Mouse (Mus musculus): ENCODE measurements around the gene Gpr149. TPM values are rescaled to one million over a fixed set of nuclear protein-coding genes. Genes with fewer than 3 reads are reported as not detected.

Gpr149 gene
- polyA plus RNA-seq, 1 experiment from 2014 or later, result 0.76 TPM

DNA sequence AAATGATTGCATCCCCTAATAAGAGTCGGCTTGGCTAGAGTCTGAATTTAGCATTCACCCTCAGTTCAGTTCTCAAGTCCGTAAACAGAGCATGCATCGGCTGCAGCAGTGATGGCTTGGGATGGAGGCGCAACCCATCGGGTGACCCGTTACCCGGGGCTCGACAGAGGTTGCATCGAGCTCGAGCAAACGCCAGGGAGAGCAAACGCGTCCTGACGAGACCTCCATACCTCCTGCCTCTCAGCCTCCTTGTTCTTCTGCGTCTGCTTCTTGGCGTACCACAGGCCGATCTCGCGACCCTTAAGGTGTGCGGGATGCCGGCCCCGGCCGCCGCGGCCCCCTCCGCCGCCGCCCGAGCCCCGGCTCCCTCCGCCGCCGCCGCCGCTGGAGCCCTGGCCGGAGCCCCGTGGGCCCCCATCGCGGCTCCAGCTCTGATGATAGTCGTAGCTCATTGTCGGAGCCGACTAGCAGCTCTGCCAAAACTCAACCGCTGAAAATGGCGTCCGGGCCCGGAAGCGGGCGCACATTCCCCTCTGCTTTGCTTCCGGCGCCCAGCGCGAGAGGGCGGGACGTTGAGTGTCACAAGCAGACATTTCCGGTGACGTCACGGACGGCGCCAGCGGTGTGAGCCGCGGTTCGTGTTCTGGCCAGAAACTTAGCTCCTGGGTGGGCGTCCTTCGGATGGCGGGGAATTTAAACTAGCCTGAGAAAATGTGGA lies 98.3 kb downstream of the Gpr149 start, which contains the start of gene Dhx36:
Dhx36 (minus strand) TSS at position 517 of the 718 bp plus-strand sequence.
- WGBS, result under 1% methylated on average over 66 of the region's 66 CpGs
- H3K27me3 ChIP-seq (replicated peaks; ENCODE audit: control insufficient read depth, insufficient read depth, low read length), result no peaks in the 10 kb centered on the region
- no peaks in the 10 kb centered on the region for H3K9me3 ChIP-seq (ENCODE audit: control insufficient read depth)
- H3K4me2 ChIP-seq (replicated peaks; ENCODE audit: low read depth), result peak within 1 kb of the TSS; percentile 69
- peak; percentile 97 for ATAC-seq
- peak within 1 kb of the TSS; percentile 87 for H3K27ac ChIP-seq (ENCODE audit: low read depth, low read length)
- peak within 1 kb of the TSS; percentile 98 for H3K4me3 ChIP-seq (ENCODE audit: low read depth, low read length)
- peak within 1 kb of the TSS; percentile 81 for H3K9ac ChIP-seq (ENCODE audit: low read depth, low read length)
- H3K4me1 ChIP-seq (replicated peaks; ENCODE audit: control insufficient read depth, insufficient read depth, low read length), result peaks cover 8% of the 10 kb centered on the region
- peaks cover 3% of the 10 kb centered on the region; the same call in 1 of the 2 replicates for H3K36me3 ChIP-seq (ENCODE audit: control insufficient read depth, insufficient read depth)
- peak; percentile 11; the same call in 1 of the 2 replicates for TF ChIP-seq CTCF (IDR thresholded peaks at IDR 0.05; ENCODE audit: low read depth)

DNA sequence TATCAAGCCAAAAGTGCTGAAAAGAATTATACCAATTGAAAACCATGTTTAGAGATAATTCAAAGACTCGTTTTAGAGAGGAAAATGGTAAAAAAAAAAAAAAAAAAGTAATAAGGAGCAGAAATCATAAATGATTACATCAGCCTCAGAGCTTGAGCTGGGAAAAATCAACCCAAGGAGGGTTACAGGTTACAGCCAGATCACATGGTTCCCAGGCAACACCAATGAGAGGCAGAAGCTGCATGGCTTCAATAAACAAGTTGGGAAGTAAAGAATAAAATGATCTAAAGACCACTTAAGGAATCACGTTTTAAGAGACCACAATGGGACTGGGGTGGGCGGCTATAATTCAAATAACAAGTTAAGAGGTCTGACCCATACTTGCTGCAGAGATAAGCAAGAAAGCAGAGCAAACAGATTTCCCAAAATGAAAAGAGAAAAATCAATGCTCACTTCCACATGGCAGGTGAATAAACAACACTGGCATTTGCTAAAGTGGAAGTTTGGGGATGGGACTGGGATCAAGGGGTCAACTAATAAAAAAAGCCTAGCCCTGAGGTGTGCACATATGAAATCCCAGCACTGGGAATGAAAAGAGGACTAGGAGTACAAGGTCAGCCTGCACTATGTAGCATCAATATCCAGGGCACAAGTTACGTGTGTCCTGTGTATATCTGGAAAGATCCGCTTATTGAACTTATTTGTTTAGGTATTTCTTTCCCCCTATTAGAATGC lies 99.6 kb downstream of the Gpr149 start:
- H3K4me3 ChIP-seq (ENCODE audit: low read depth, low read length), result peak overlapping the region; percentile 98
- 42% methylated on average over 5 of the region's 5 CpGs for WGBS
- ATAC-seq, result no peak
- H3K9me3 ChIP-seq (ENCODE audit: control insufficient read depth), result no peaks in the 10 kb centered on the region
- peaks cover 8% of the 10 kb centered on the region for H3K4me1 ChIP-seq (replicated peaks; ENCODE audit: control insufficient read depth, insufficient read depth, low read length)
- no peak for TF ChIP-seq CTCF (IDR thresholded peaks at IDR 0.05; ENCODE audit: low read depth)
- H3K4me2 ChIP-seq (replicated peaks; ENCODE audit: low read depth), result peak overlapping the region; percentile 69
- H3K36me3 ChIP-seq (ENCODE audit: control insufficient read depth, insufficient read depth), result peaks cover 11% of the 10 kb centered on the region
- no peaks in the 10 kb centered on the region for H3K27me3 ChIP-seq (replicated peaks; ENCODE audit: control insufficient read depth, insufficient read depth, low read length)
- no peak overlapping the region for H3K9ac ChIP-seq (ENCODE audit: low read depth, low read length)
- H3K27ac ChIP-seq (ENCODE audit: low read depth, low read length), result no peak overlapping the region

DNA sequence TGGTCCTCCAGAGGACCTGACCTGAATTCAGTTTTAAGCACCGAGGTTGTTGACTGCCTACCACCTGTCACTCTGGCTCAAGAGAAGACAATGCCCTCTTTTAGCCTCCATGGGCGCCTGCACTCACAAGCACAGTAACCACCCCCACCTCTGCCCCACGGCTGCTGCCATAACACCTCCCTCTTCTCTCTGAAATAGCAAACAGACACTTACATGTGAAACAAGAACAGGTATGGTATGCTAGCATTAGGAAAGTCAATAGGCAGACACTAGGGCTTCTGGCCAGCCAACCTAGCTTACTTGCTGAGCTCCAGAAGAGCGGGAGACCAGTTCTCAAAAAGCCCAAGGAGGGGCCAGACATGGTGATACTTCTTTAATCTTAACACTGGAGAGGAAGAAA lies 105.6 kb downstream of the Gpr149 start:
- Histone ChIP-seq H3K36me3 (ENCODE audit: control insufficient read depth, insufficient read depth) (peaks cover 43% of the 10 kb centered on the region), H3K4me2 (replicated peaks; ENCODE audit: low read depth) (no peak overlapping the region), H3K9ac (ENCODE audit: low read depth, low read length) (no peak overlapping the region), H3K27ac (ENCODE audit: low read depth, low read length) (no peak overlapping the region), H3K4me1 (replicated peaks; ENCODE audit: control insufficient read depth, insufficient read depth, low read length) (no peaks in the 10 kb centered on the region), H3K9me3 (ENCODE audit: control insufficient read depth) (no peaks in the 10 kb centered on the region), H3K4me3 (ENCODE audit: low read depth, low read length) (no peak overlapping the region), H3K27me3 (replicated peaks; ENCODE audit: control insufficient read depth, insufficient read depth, low read length) (no peaks in the 10 kb centered on the region)
- 80% methylated on average over 4 of the region's 4 CpGs for WGBS
- no peak for TF ChIP-seq CTCF (IDR thresholded peaks at IDR 0.05; ENCODE audit: low read depth)
- ATAC-seq, result no peak

DNA sequence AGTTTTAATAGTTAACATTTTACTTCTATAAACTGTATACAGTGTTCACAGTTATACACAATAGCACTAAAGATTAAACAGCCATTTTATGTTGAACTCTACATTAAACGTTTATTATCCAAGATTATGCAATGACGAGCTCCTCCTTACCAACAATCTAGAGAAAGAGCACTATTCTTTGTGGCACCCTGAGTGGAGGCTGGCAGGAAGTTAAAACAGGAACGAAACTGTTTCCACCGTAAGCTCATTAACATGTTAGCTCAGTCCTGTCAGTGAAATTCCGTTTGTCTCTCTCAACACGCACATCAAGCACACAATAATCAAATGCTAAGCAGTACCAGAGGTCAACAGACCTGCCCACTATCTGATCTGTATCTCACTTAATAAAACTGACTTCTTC lies 112.4 kb downstream of the Gpr149 start:
- Histone ChIP-seq H3K36me3 (ENCODE audit: control insufficient read depth, insufficient read depth) (peaks cover 38% of the 10 kb centered on the region), H3K4me1 (replicated peaks; ENCODE audit: control insufficient read depth, insufficient read depth, low read length) (no peaks in the 10 kb centered on the region), H3K4me2 (replicated peaks; ENCODE audit: low read depth) (no peak overlapping the region), H3K4me3 (ENCODE audit: low read depth, low read length) (no peak overlapping the region), H3K27ac (ENCODE audit: low read depth, low read length) (no peak overlapping the region), H3K27me3 (replicated peaks; ENCODE audit: control insufficient read depth, insufficient read depth, low read length) (no peaks in the 10 kb centered on the region), H3K9me3 (ENCODE audit: control insufficient read depth) (no peaks in the 10 kb centered on the region), H3K9ac (ENCODE audit: low read depth, low read length) (no peak overlapping the region)
- ATAC-seq, result no peak
- no peak for TF ChIP-seq CTCF (IDR thresholded peaks at IDR 0.05; ENCODE audit: low read depth)
- 44% methylated on average over 6 of the region's 6 CpGs for WGBS

DNA sequence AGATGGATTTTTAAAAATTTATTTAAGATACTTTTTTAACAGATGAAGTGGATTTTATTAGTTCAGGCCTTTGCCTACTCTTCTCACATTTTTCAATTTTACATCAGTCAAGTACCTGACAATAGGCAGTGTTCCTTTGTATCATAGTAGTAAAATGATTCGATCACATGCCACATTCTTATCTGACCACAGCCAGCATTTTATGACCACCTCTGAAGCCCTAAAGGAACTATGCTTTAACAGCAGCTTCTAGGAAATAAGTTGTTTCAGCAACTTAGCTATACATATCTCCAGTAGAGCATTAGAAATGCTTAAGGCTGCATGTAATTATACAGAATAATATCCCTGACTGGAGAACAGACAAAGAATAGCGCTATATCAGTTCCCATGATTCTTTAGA lies 120.6 kb downstream of the Gpr149 start:
- Histone ChIP-seq H3K27ac (ENCODE audit: low read depth, low read length) (no peak overlapping the region), H3K4me1 (replicated peaks; ENCODE audit: control insufficient read depth, insufficient read depth, low read length) (no peaks in the 10 kb centered on the region), H3K36me3 (ENCODE audit: control insufficient read depth, insufficient read depth) (peaks cover 35% of the 10 kb centered on the region), H3K4me2 (replicated peaks; ENCODE audit: low read depth) (no peak overlapping the region), H3K27me3 (replicated peaks; ENCODE audit: control insufficient read depth, insufficient read depth, low read length) (no peaks in the 10 kb centered on the region), H3K9ac (ENCODE audit: low read depth, low read length) (no peak overlapping the region), H3K4me3 (ENCODE audit: low read depth, low read length) (no peak overlapping the region), H3K9me3 (ENCODE audit: control insufficient read depth) (no peaks in the 10 kb centered on the region)
- TF ChIP-seq CTCF (IDR thresholded peaks at IDR 0.05; ENCODE audit: low read depth), result no peak
- ATAC-seq, result peak; percentile 60
- 48% methylated on average over 2 of the region's 2 CpGs for WGBS

Other genes starting within 250 kb of the Gpr149 start
- gene Dhx36, start 98.1 kb downstream of the Gpr149 start, polyA plus RNA-seq (2015; fragmentation: Nextera tagmentation; extraction: Ambion mirVana), result 15.6 and 17.2 TPM in 2 replicates